Mouse (Mus musculus) heart, embryonic 11.5 days (tissue): ENCODE data around the gene Loxl4. TPM values are rescaled to one million over a fixed set of nuclear protein-coding genes. Genes with fewer than 3 reads are reported as not detected.

Experiments used
- ATAC-seq: fragments of 200-750 bp; cut with Nextera tagmentation; replicated peaks from 2 replicates; pipeline ENCODE4 v1.8.0; 2017; ENCODE audit warnings: moderate library complexity; ENCODE audit not compliant: insufficient number of reproducible peaks, low FRiP score, low TSS enrichment
- H3K27ac ChIP-seq: fragments of 300-500 bp; sonication (generic); 2 replicates; pipeline ENCODE4 v1.5.1; 2014; ENCODE audit warnings: mild to moderate bottlenecking, low read depth, low read length
- H3K27me3 ChIP-seq: fragments of 300-500 bp; sonication (generic); 2 replicates; pipeline ENCODE4 v1.6.1; 2014; ENCODE audit warnings: mild to moderate bottlenecking, low read length, mixed read lengths; ENCODE audit not compliant: control insufficient read depth, insufficient read depth
- H3K36me3 ChIP-seq: fragments of 300-500 bp; sonication (generic); 2 replicates; pipeline ENCODE4 v1.6.1; 2014; ENCODE audit warnings: mild to moderate bottlenecking, low read length, moderate library complexity, mixed read lengths; ENCODE audit not compliant: control insufficient read depth, insufficient read depth
- H3K4me1 ChIP-seq: fragments of 300-500 bp; sonication (generic); 2 replicates; pipeline ENCODE4 v1.6.1; 2014; ENCODE audit warnings: low read length; ENCODE audit not compliant: control insufficient read depth, insufficient read depth
- H3K4me2 ChIP-seq: fragments of 300-500 bp; sonication (generic); 2 replicates; pipeline ENCODE4 v1.6.1; 2014; ENCODE audit warnings: mild to moderate bottlenecking, moderate library complexity
- H3K4me3 ChIP-seq: fragments of 300-500 bp; sonication (generic); 2 replicates; pipeline ENCODE4 v1.5.1; 2014; ENCODE audit warnings: low read depth, low read length
- H3K9ac ChIP-seq: fragments of 300-500 bp; sonication (generic); 2 replicates; pipeline ENCODE4 v1.6.1; 2014; ENCODE audit warnings: mild to moderate bottlenecking, low read depth, low read length, moderate library complexity
- H3K9me3 ChIP-seq: fragments of 300-500 bp; sonication (generic); replicated peaks from 2 replicates; pipeline ENCODE4 v1.6.1; 2016; ENCODE audit warnings: low read length; ENCODE audit not compliant: control insufficient read depth
- WGBS: fragments of 180-500 bp; shearing (Covaris S2); extraction: QIAGEN DNeasy Blood & Tissue Kit; methylation state at CpG from one replicate; pipeline ENCODE4 v1.1.7; 2014; ENCODE audit not compliant: insufficient replicate concordance; 5-methylcytosine and 5-hydroxymethylcytosine counted together
- polyA plus RNA-seq: library from polyadenylated mRNA; unstranded; fragments of >200 nt; fragmentation: Nextera tagmentation; extraction: Ambion mirVana; gene quantifications from 2 replicates; pipeline ENCODE4 v1.2.1, GENCODE M21; 2014

Gene Loxl4
- polyA plus RNA-seq, 1 experiment from 2014 or later, result 0.14 TPM

GRCm38 (mm10) chr19:42569076-42569475 lies 43.5 kb downstream of the Loxl4 start:
- Histone ChIP-seq H3K4me2 (no peak overlapping the region), H3K9me3 (no peaks in the 10 kb centered on the region), H3K27me3 (no peaks in the 10 kb centered on the region), H3K4me1 (no peaks in the 10 kb centered on the region), H3K36me3 (no peaks in the 10 kb centered on the region), H3K9ac (no peak overlapping the region), H3K27ac (no peak overlapping the region), H3K4me3 (no peak overlapping the region)
- 80% methylated on average over 2 of the region's 2 CpGs for WGBS
- ATAC-seq, result no peak

GRCm38 (mm10) chr19:42567020-42567419 lies 45.6 kb downstream of the Loxl4 start:
- Histone ChIP-seq H3K27me3 (no peaks in the 10 kb centered on the region), H3K4me2 (no peak overlapping the region), H3K4me1 (no peaks in the 10 kb centered on the region), H3K27ac (no peak overlapping the region), H3K9ac (no peak overlapping the region), H3K9me3 (no peaks in the 10 kb centered on the region), H3K4me3 (no peak overlapping the region), H3K36me3 (no peaks in the 10 kb centered on the region; the same call in 1 of the 2 replicates)
- ATAC-seq, result no peak

GRCm38 (mm10) chr19:42566283-42567019 lies 46.2 kb downstream of the Loxl4 start:
- Histone ChIP-seq H3K36me3 (no peaks in the 10 kb centered on the region; the same call in 1 of the 2 replicates), H3K9ac (no peak overlapping the region), H3K27ac (no peak overlapping the region), H3K27me3 (no peaks in the 10 kb centered on the region), H3K4me2 (no peak overlapping the region), H3K4me3 (no peak overlapping the region), H3K4me1 (no peaks in the 10 kb centered on the region), H3K9me3 (no peaks in the 10 kb centered on the region)
- no peak for ATAC-seq
- 94% methylated on average over 4 of the region's 4 CpGs for WGBS

GRCm38 (mm10) chr19:42563726-42564270 lies 48.8 kb downstream of the Loxl4 start:
- Histone ChIP-seq H3K4me2 (no peak overlapping the region), H3K4me3 (no peak overlapping the region), H3K27ac (no peak overlapping the region), H3K27me3 (no peaks in the 10 kb centered on the region), H3K9ac (no peak overlapping the region), H3K36me3 (no peaks in the 10 kb centered on the region; the same call in 1 of the 2 replicates), H3K4me1 (no peaks in the 10 kb centered on the region), H3K9me3 (no peaks in the 10 kb centered on the region)
- WGBS, result 80% methylated on average over 3 of the region's 3 CpGs
- ATAC-seq, result no peak

- Histone ChIP-seq H3K27me3 (no peaks in the 10 kb centered on the region), H3K4me3 (no peak overlapping the region), H3K9me3 (no peaks in the 10 kb centered on the region), H3K4me1 (no peaks in the 10 kb centered on the region), H3K9ac (no peak overlapping the region), H3K4me2 (no peak overlapping the region), H3K36me3 (no peaks in the 10 kb centered on the region; the same call in 1 of the 2 replicates), H3K27ac (no peak overlapping the region)
- WGBS, result 95% methylated on average over 3 of the region's 3 CpGs
- no peak for ATAC-seq
Measured at GRCm38 (mm10) chr19:42562981-42563380, 49.6 kb downstream of the Loxl4 start.

- Histone ChIP-seq H3K9ac (no peak overlapping the region), H3K9me3 (no peaks in the 10 kb centered on the region), H3K27me3 (no peaks in the 10 kb centered on the region), H3K4me3 (no peak overlapping the region), H3K36me3 (no peaks in the 10 kb centered on the region; the same call in 1 of the 2 replicates), H3K4me2 (no peak overlapping the region), H3K4me1 (no peaks in the 10 kb centered on the region), H3K27ac (no peak overlapping the region)
- ATAC-seq, result no peak
- WGBS, result 94% methylated on average over 1 of the region's 1 CpGs
Measured at GRCm38 (mm10) chr19:42561991-42562390, 50.6 kb downstream of the Loxl4 start.

GRCm38 (mm10) chr19:42558701-42559100 lies 53.9 kb downstream of the Loxl4 start:
- WGBS, result 77% methylated on average over 3 of the region's 3 CpGs
- Histone ChIP-seq H3K4me3 (no peak overlapping the region), H3K9ac (no peak overlapping the region), H3K27me3 (no peaks in the 10 kb centered on the region), H3K4me1 (no peaks in the 10 kb centered on the region), H3K4me2 (no peak overlapping the region), H3K27ac (no peak overlapping the region), H3K9me3 (no peaks in the 10 kb centered on the region), H3K36me3 (no peaks in the 10 kb centered on the region; the same call in 1 of the 2 replicates)
- no peak for ATAC-seq
